Mouse (Mus musculus): ENCODE measurements at regions not wholly inside any gene's neighbourhood (a gene's known extent, or its start where the extent isn't known, plus 50 kb on each side); places are given as distances from the start of the nearest gene placed in this dataset.

- no peak for TF ChIP-seq JUN (IDR thresholded peaks at IDR 0.05; ENCODE audit: insufficient read depth, low read depth, low read length)
- TF ChIP-seq ETS1 (conservative IDR thresholded peaks at IDR 0.05; ENCODE audit: low read depth, low read length): no peak
- no peak for TF ChIP-seq MXI1 (IDR thresholded peaks at IDR 0.05; ENCODE audit: low read depth, low read length)
- no peak for TF ChIP-seq CTCF (conservative IDR thresholded peaks at IDR 0.05 in 1 of 2, IDR thresholded peaks at IDR 0.05 in 1 of 2; ENCODE audit: low read depth in 2 of 2, low read length in 2 of 2)
- TF ChIP-seq MAX (IDR thresholded peaks at IDR 0.05; ENCODE audit: low read length): no peak
- no peak for TF ChIP-seq POLR2A (IDR thresholded peaks at IDR 0.05; ENCODE audit: low read depth, low read length)
- no peak for TF ChIP-seq E2F4 (IDR thresholded peaks at IDR 0.05; ENCODE audit: insufficient replicate concordance, low read depth, low read length)
- TF ChIP-seq RCOR1 (conservative IDR thresholded peaks at IDR 0.05; ENCODE audit: low read depth, low read length): no peak
- no peak for TF ChIP-seq MEF2A (IDR thresholded peaks at IDR 0.05; ENCODE audit: borderline replicate concordance, low read depth, low read length)
- TF ChIP-seq EP300 (IDR thresholded peaks at IDR 0.05; ENCODE audit: low read length): no peak
- TF ChIP-seq ZC3H11A (IDR thresholded peaks at IDR 0.05; ENCODE audit: low read depth, low read length): no peak
Observed at GRCm38 (mm10) chr6:93190986-93191385, 247.7 kb upstream of the Adamts9 start.
